Mouse (Mus musculus): Measurements from ENCODE around the gene Usb1. TPM values are rescaled to one million over a fixed set of nuclear protein-coding genes. Genes with fewer than 3 reads are reported as not detected.

Usb1 gene
- polyA plus RNA-seq, 1 experiment from 2014 or later, result 36.9 TPM

GRCm38 (mm10) chr8:95360181-95361015 is 28.3 kb downstream of the Usb1 start:
- H3K27ac ChIP-seq, result peak overlapping the region; percentile 73
- WGBS, result 43% methylated on average over 7 of the region's 7 CpGs
- H3K9ac ChIP-seq (replicated peaks), result peak overlapping the region; percentile 15; the same call in 1 of the 2 replicates

GRCm38 (mm10) chr8:95361016-95361341 is 28.9 kb downstream of the Usb1 start:
- WGBS, result 67% methylated on average over 3 of the region's 3 CpGs
- peak overlapping the region; percentile 22; the same call in 1 of the 2 replicates for H3K27ac ChIP-seq
- H3K4me1 ChIP-seq (replicated peaks), result peaks cover 33% of the 10 kb centered on the region
- H3K4me3 ChIP-seq (replicated peaks), result no peak overlapping the region
- H3K27me3 ChIP-seq, result no peaks in the 10 kb centered on the region
- ATAC-seq, result 0 out of 2 replicates have a peak, but pooled peaks have one; percentile 43
- no peak overlapping the region for H3K4me2 ChIP-seq (replicated peaks)
- H3K9me3 ChIP-seq, result peaks cover 3% of the 10 kb centered on the region; the same call in 1 of the 2 replicates
- H3K36me3 ChIP-seq, result no peaks in the 10 kb centered on the region
- peak overlapping the region; percentile 15; the same call in 1 of the 2 replicates for H3K9ac ChIP-seq (replicated peaks)

More at GRCm38 (mm10) chr8:95360181-95361015, 28.3 kb downstream of the Usb1 start:
- Histone ChIP-seq H3K4me1 (replicated peaks) (peaks cover 33% of the 10 kb centered on the region), H3K27me3 (no peaks in the 10 kb centered on the region), H3K4me3 (replicated peaks) (no peak overlapping the region), H3K36me3 (no peaks in the 10 kb centered on the region), H3K4me2 (replicated peaks) (no peak overlapping the region), H3K9me3 (peaks cover 3% of the 10 kb centered on the region; the same call in 1 of the 2 replicates)
- peak; percentile 18; the same call in 1 of the 2 replicates for ATAC-seq

- ATAC-seq, result no peak
- Histone ChIP-seq H3K4me1 (replicated peaks) (peaks cover 33% of the 10 kb centered on the region), H3K4me3 (replicated peaks) (no peak overlapping the region), H3K36me3 (0 out of 2 replicates have a peak, but pooled peaks cover 4% of the 10 kb centered on the region), H3K4me2 (replicated peaks) (no peak overlapping the region), H3K27ac (no peak overlapping the region), H3K9me3 (peaks cover 3% of the 10 kb centered on the region; the same call in 1 of the 2 replicates), H3K27me3 (no peaks in the 10 kb centered on the region), H3K9ac (replicated peaks) (no peak overlapping the region)
- WGBS, result 68% methylated on average over 6 of the region's 6 CpGs
Measured at GRCm38 (mm10) chr8:95362272-95362671, 30.2 kb downstream of the Usb1 start.

- no peak overlapping the region for H3K4me2 ChIP-seq (replicated peaks)
- no peak overlapping the region for H3K9ac ChIP-seq (replicated peaks)
- no peak overlapping the region for H3K4me3 ChIP-seq (replicated peaks)
- H3K36me3 ChIP-seq, result peaks cover 19% of the 10 kb centered on the region
- H3K27me3 ChIP-seq, result no peaks in the 10 kb centered on the region
- H3K9me3 ChIP-seq, result peaks cover 3% of the 10 kb centered on the region; the same call in 1 of the 2 replicates
- 94% methylated on average over 2 of the region's 2 CpGs for WGBS
- ATAC-seq, result no peak
- peaks cover 25% of the 10 kb centered on the region for H3K4me1 ChIP-seq (replicated peaks)
- H3K27ac ChIP-seq, result no peak overlapping the region
Measured at GRCm38 (mm10) chr8:95363849-95364248, 31.8 kb downstream of the Usb1 start.

GRCm38 (mm10) chr8:95369581-95370326 is 37.7 kb downstream of the Usb1 start:
- Histone ChIP-seq H3K36me3 (peaks cover 67% of the 10 kb centered on the region), H3K4me1 (replicated peaks) (no peaks in the 10 kb centered on the region), H3K9me3 (no peaks in the 10 kb centered on the region), H3K9ac (replicated peaks) (no peak overlapping the region), H3K27ac (no peak overlapping the region), H3K4me2 (replicated peaks) (no peak overlapping the region), H3K27me3 (no peaks in the 10 kb centered on the region), H3K4me3 (replicated peaks) (no peak overlapping the region)
- WGBS, result 55% methylated on average over 20 of the region's 20 CpGs
- ATAC-seq, result no peak

GRCm38 (mm10) chr8:95373389-95374002 is 41.4 kb downstream of the Usb1 start:
- ATAC-seq, result no peak
- WGBS, result 88% methylated on average over 12 of the region's 12 CpGs

GRCm38 (mm10) chr8:95374429-95374828 is 42.3 kb downstream of the Usb1 start:
- Histone ChIP-seq H3K4me1 (replicated peaks) (no peaks in the 10 kb centered on the region), H3K9ac (replicated peaks) (no peak overlapping the region), H3K4me2 (replicated peaks) (no peak overlapping the region), H3K4me3 (replicated peaks) (no peak overlapping the region), H3K36me3 (peaks cover 46% of the 10 kb centered on the region), H3K9me3 (0 out of 2 replicates have a peak, but pooled peaks cover 3% of the 10 kb centered on the region), H3K27ac (no peak overlapping the region), H3K27me3 (no peaks in the 10 kb centered on the region)
- WGBS, result 83% methylated on average over 3 of the region's 3 CpGs
- no peak for ATAC-seq

More at GRCm38 (mm10) chr8:95373389-95374002, 41.4 kb downstream of the Usb1 start:
- Histone ChIP-seq H3K4me2 (replicated peaks) (no peak overlapping the region), H3K4me3 (replicated peaks) (no peak overlapping the region), H3K9ac (replicated peaks) (no peak overlapping the region), H3K27ac (no peak overlapping the region), H3K9me3 (no peaks in the 10 kb centered on the region), H3K27me3 (no peaks in the 10 kb centered on the region), H3K36me3 (peaks cover 55% of the 10 kb centered on the region), H3K4me1 (replicated peaks) (no peaks in the 10 kb centered on the region)

GRCm38 (mm10) chr8:95375374-95375930 is 43.4 kb downstream of the Usb1 start:
- Histone ChIP-seq H3K4me3 (replicated peaks) (no peak overlapping the region), H3K36me3 (peaks cover 35% of the 10 kb centered on the region), H3K27ac (no peak overlapping the region), H3K9ac (replicated peaks) (no peak overlapping the region), H3K27me3 (no peaks in the 10 kb centered on the region), H3K9me3 (0 out of 2 replicates have a peak, but pooled peaks cover 3% of the 10 kb centered on the region), H3K4me1 (replicated peaks) (no peaks in the 10 kb centered on the region), H3K4me2 (replicated peaks) (no peak overlapping the region)
- WGBS, result 94% methylated on average over 7 of the region's 7 CpGs
- no peak for ATAC-seq

- Histone ChIP-seq H3K4me2 (replicated peaks) (no peak overlapping the region), H3K4me3 (replicated peaks) (no peak overlapping the region), H3K4me1 (replicated peaks) (no peaks in the 10 kb centered on the region), H3K36me3 (peaks cover 25% of the 10 kb centered on the region), H3K9me3 (0 out of 2 replicates have a peak, but pooled peaks cover 3% of the 10 kb centered on the region), H3K27ac (no peak overlapping the region), H3K27me3 (no peaks in the 10 kb centered on the region), H3K9ac (replicated peaks) (no peak overlapping the region)
- no peak for ATAC-seq
- 88% methylated on average over 12 of the region's 12 CpGs for WGBS
Measured at GRCm38 (mm10) chr8:95376309-95376999, 44.4 kb downstream of the Usb1 start.

- Histone ChIP-seq H3K9ac (replicated peaks) (no peak overlapping the region), H3K4me3 (replicated peaks) (no peak overlapping the region), H3K9me3 (0 out of 2 replicates have a peak, but pooled peaks cover 3% of the 10 kb centered on the region), H3K27me3 (no peaks in the 10 kb centered on the region), H3K4me1 (replicated peaks) (no peaks in the 10 kb centered on the region), H3K36me3 (peaks cover 19% of the 10 kb centered on the region), H3K4me2 (replicated peaks) (no peak overlapping the region), H3K27ac (no peak overlapping the region)
- WGBS, result 83% methylated on average over 4 of the region's 4 CpGs
- no peak for ATAC-seq
Measured at GRCm38 (mm10) chr8:95377101-95377500, 45.0 kb downstream of the Usb1 start.

GRCm38 (mm10) chr8:95377863-95378291 is 45.8 kb downstream of the Usb1 start:
- Histone ChIP-seq H3K4me1 (replicated peaks) (no peaks in the 10 kb centered on the region), H3K9ac (replicated peaks) (no peak overlapping the region), H3K27me3 (no peaks in the 10 kb centered on the region), H3K9me3 (0 out of 2 replicates have a peak, but pooled peaks cover 3% of the 10 kb centered on the region), H3K4me2 (replicated peaks) (no peak overlapping the region), H3K27ac (no peak overlapping the region), H3K4me3 (replicated peaks) (no peak overlapping the region), H3K36me3 (peaks cover 11% of the 10 kb centered on the region)
- 73% methylated on average over 7 of the region's 7 CpGs for WGBS
- no peak for ATAC-seq
